Mouse (Mus musculus): ENCODE results near the gene Mtfp1.

DNA sequence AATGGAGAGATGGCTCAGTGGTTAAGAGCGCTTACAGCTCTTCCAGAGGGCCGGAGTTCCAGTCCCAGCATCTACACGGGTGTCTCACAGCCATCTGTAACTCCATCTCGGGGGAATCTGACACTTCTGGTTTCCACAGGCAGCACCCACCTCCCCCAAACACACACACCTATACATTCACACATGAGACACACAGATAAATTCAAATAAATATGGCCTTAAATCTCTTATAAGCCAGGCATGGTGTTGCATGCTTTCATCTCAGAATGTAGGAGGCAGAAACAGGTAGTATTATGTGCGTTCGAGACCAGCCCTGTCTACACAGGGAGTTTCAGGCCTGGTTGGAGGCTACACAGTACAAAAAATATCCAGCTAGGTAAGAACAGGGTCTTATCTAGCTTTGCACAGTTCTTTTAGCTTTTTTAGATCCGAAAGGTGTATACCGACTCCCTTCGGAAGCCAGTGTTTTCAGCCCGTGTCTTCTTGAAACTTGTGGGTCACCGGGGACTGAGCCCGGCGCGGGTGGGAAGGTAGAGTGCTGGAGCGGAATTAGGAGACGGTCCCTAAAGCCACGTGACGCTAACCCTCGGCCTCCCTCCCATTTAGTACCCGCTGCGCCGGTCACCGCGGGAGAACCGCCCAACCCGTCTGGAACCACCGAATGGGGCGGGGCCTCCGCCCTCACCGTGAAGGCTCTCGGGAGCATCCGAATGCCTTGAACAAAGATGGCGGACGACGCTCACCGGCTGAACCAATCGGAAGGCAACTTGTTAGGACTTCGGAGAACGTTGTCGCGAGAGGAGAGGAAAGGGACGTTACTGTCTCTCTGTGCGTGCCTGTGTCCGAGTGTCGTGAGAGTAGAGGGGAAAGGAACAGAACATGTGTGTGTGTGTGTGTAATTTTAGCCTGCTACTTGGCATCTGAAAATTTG, 1.1 kb upstream of the Mtfp1 start:
- TF ChIP-seq GATA1 (IDR thresholded peaks at IDR 0.05; ENCODE audit: borderline replicate concordance, low read length) (no peak), FLI1 (IDR thresholded peaks at IDR 0.05; ENCODE audit: low read length) (no peak)
